In genomic region chr7:100550338-100551007, GRCm38 (mm10) we compare ENCODE assay signal across 10 mouse cellular contexts. TPM values are rescaled to one million over a fixed set of nuclear protein-coding genes. Genes with fewer than 3 reads are reported as not detected.
A peak's percentile ranks its signal among the peaks of the same experiment; 100 is the strongest.
DNase-seq lines count a peak whose midpoint lies in the region; ATAC-seq lines count a peak whose summit lies in the region.
"Had no signal": no experiment of that assay in that cellular context is flagged by ENCODE, and none has a peak within 500 bp of the region (broad histone marks: within the 10 kb centered on the region; RNA-seq: fewer than 3 reads in every experiment).

No protein-coding gene starts in this region.

- no peaks in the 10 kb centered on the region for H3K9me3 ChIP-seq in kidney, embryonic 14.5 days (ENCODE audit: control insufficient read depth, low read length)
- H3K9me3 ChIP-seq: embryonic facial prominence, embryonic 13.5 days; limb, embryonic 15.5 days had no signal

- DNase-seq in adrenal gland, adult (ENCODE audit: inconsistent age in 2 of 2, low spot score in 1 of 2): peak; percentile 30 to 60
- DNase-seq in adrenal gland, adult 8-10 months: no peak
- DNase-seq in kidney, adult 9 months: peak; percentile 43
- DNase-seq in cerebellum, adult 8-10 months: peak; percentile 50
- peak; percentile 35 to 55 for DNase-seq in kidney, postnatal 4 days
- peak; percentile 35 to 58 for DNase-seq in right cerebral cortex, postnatal 36 days (ENCODE audit: low spot score in 2 of 2)
- no peak for DNase-seq in urinary bladder, adult 2 months (ENCODE audit: low spot score)

- H3K4me2 ChIP-seq in kidney, embryonic 14.5 days (replicated peaks; ENCODE audit: low read depth, low read length): no peak overlapping the region
- H3K4me2 ChIP-seq: embryonic facial prominence, embryonic 13.5 days; limb, embryonic 15.5 days had no signal

- no peak overlapping the region for H3K9ac ChIP-seq in kidney, embryonic 14.5 days (ENCODE audit: low read depth, low read length)
- H3K9ac ChIP-seq: embryonic facial prominence, embryonic 13.5 days; limb, embryonic 15.5 days had no signal

- H3K27ac ChIP-seq in kidney, embryonic 14.5 days (ENCODE audit: low read depth, low read length): no peak overlapping the region
- H3K27ac ChIP-seq: embryonic facial prominence, embryonic 13.5 days; limb, embryonic 15.5 days had no signal

- ATAC-seq in kidney, embryonic 14.5 days (ENCODE audit: low FRiP score, low TSS enrichment): no peak

- WGBS in kidney, embryonic 14.5 days: 69% methylated on average over 5 of the region's 5 CpGs

- peaks cover 11% of the 10 kb centered on the region; the same call in 1 of the 2 replicates for H3K36me3 ChIP-seq in kidney, embryonic 14.5 days (ENCODE audit: control insufficient read depth, insufficient read depth, low read length)

- no peaks in the 10 kb centered on the region for H3K27me3 ChIP-seq in kidney, embryonic 14.5 days (ENCODE audit: control insufficient read depth, insufficient read depth, low read length)
- H3K27me3 ChIP-seq: embryonic facial prominence, embryonic 13.5 days; limb, embryonic 15.5 days had no signal

- no peaks in the 10 kb centered on the region for H3K4me1 ChIP-seq in kidney, embryonic 14.5 days (ENCODE audit: control insufficient read depth, insufficient read depth, low read length)

- H3K4me3 ChIP-seq in kidney, embryonic 14.5 days (ENCODE audit: low read length): no peak overlapping the region
- H3K4me3 ChIP-seq: embryonic facial prominence, embryonic 13.5 days; limb, embryonic 15.5 days had no signal

RNA-seq across cellular contexts. Expression of gene Coa4, which starts 13.6 kb away (rescaled TPM):
- 10 to 100 TPM in 3 of 4 experiments, 1 to 10 TPM in 1; 8.1 to 14.5 (median 11.3) TPM for total RNA-seq in adrenal gland, adult 8-10 months (2022)
- polyA plus RNA-seq in kidney, embryonic 14.5 days (2014; fragmentation: Nextera tagmentation; extraction: Ambion mirVana): 23.8 and 27.1 TPM in 2 replicates
- 21.4 and 23.7 TPM in 2 replicates for polyA plus RNA-seq in urinary bladder, adult 2 months (2012; rRNA removed)

RNA-seq across cellular contexts. Expression of gene Dnajb13, which starts 35.7 kb away (rescaled TPM):
- under 1 TPM; 0.20 to 0.89 (median 0.42) TPM for total RNA-seq in adrenal gland, adult 8-10 months (2022)
- 0.19 and 0.46 TPM in 2 replicates for polyA plus RNA-seq in kidney, embryonic 14.5 days (2014; fragmentation: Nextera tagmentation; extraction: Ambion mirVana)
- 1.1 and 1.7 TPM in 2 replicates for polyA plus RNA-seq in urinary bladder, adult 2 months (2012; rRNA removed)

RNA-seq across cellular contexts. Expression of gene Rab6a, which starts 56.7 kb away (rescaled TPM):
- total RNA-seq in adrenal gland, adult 8-10 months (2022): 10 to 100 TPM; 64.3 to 76.2 (median 70.9) TPM
- 100 and 120 TPM in 2 replicates for polyA plus RNA-seq in kidney, embryonic 14.5 days (2014; fragmentation: Nextera tagmentation; extraction: Ambion mirVana)
- polyA plus RNA-seq in urinary bladder, adult 2 months (2012; rRNA removed): 72.7 and 84.8 TPM in 2 replicates

RNA-seq across cellular contexts. Expression of gene Ucp2, which starts 57.3 kb away (rescaled TPM):
- 100 to 1,000 TPM; 212 to 320 (median 270) TPM for total RNA-seq in adrenal gland, adult 8-10 months (2022)
- polyA plus RNA-seq in kidney, embryonic 14.5 days (2014; fragmentation: Nextera tagmentation; extraction: Ambion mirVana): 156 and 193 TPM in 2 replicates
- 209 and 247 TPM in 2 replicates for polyA plus RNA-seq in urinary bladder, adult 2 months (2012; rRNA removed)

RNA-seq across cellular contexts. Expression of gene Mrpl48, which starts 57.6 kb away (rescaled TPM):
- total RNA-seq in adrenal gland, adult 8-10 months (2022): 10 to 100 TPM; 51.9 to 63.8 (median 57.9) TPM
- polyA plus RNA-seq in kidney, embryonic 14.5 days (2014; fragmentation: Nextera tagmentation; extraction: Ambion mirVana): 91.3 and 95.4 TPM in 2 replicates
- polyA plus RNA-seq in urinary bladder, adult 2 months (2012; rRNA removed): 54.3 TPM in 2 replicates

Comparison
In these comparisons a context has a peak if more than half of its experiments do, and no peak if none do; other contexts are left out.
1. DNase-seq: peak in adrenal gland, adult (2 of 2), kidney, adult 9 months (single experiment), cerebellum, adult 8-10 months (single experiment), kidney, postnatal 4 days (2 of 2) and right cerebral cortex, postnatal 36 days (2 of 2); none in adrenal gland, adult 8-10 months (single experiment) and urinary bladder, adult 2 months (single experiment).